Mouse (Mus musculus) intestine, embryonic 14.5 days (tissue): ENCODE data around the gene Tpte. TPM values are rescaled to one million over a fixed set of nuclear protein-coding genes. Genes with fewer than 3 reads are reported as not detected.

Experiments
- ATAC-seq: fragments of 200-750 bp; cut with Nextera tagmentation; replicated peaks from 2 replicates; pipeline ENCODE4 v1.8.0; 2017; ENCODE audit warnings: low read depth, moderate number of reproducible peaks, moderate TSS enrichment, moderate library complexity; ENCODE audit not compliant: low FRiP score, low TSS enrichment
- DNase-seq: peaks from one replicate; pipeline ENCODE4 v3.0.0-alpha.2; 2018; ENCODE audit warnings: low spot score
- H3K27ac ChIP-seq: fragments of 300-500 bp; sonication (generic); 2 replicates; pipeline ENCODE4 v1.5.1; 2014; ENCODE audit warnings: low read depth, mild to moderate bottlenecking, control low read depth
- H3K27me3 ChIP-seq: fragments of 300-500 bp; sonication (generic); replicated peaks from 2 replicates; pipeline ENCODE4 v1.6.1; 2014; ENCODE audit warnings: low read length, control low read depth; ENCODE audit not compliant: control insufficient read depth, insufficient read depth
- H3K36me3 ChIP-seq: fragments of 300-500 bp; sonication (generic); 2 replicates; pipeline ENCODE4 v1.6.1; 2014; ENCODE audit warnings: low read length, control low read depth; ENCODE audit not compliant: control insufficient read depth, insufficient read depth
- H3K4me1 ChIP-seq: fragments of 300-500 bp; sonication (generic); replicated peaks from 2 replicates; pipeline ENCODE4 v1.6.1; 2014; ENCODE audit warnings: low read length, control low read depth, mixed read lengths; ENCODE audit not compliant: control insufficient read depth, insufficient read depth
- H3K4me2 ChIP-seq: fragments of 300-500 bp; sonication (generic); 2 replicates; pipeline ENCODE4 v1.6.1; 2014; ENCODE audit warnings: low read length
- H3K4me3 ChIP-seq: fragments of 300-500 bp; sonication (generic); 2 replicates; pipeline ENCODE4 v1.5.1; 2014; ENCODE audit warnings: low read depth, low read length, control low read depth, mixed read lengths
- H3K9ac ChIP-seq: fragments of 300-500 bp; sonication (generic); 2 replicates; pipeline ENCODE4 v1.6.1; 2014; ENCODE audit warnings: mild to moderate bottlenecking, low read length
- H3K9me3 ChIP-seq: fragments of 300-500 bp; sonication (generic); 2 replicates; pipeline ENCODE4 v1.6.1; 2016; ENCODE audit warnings: low read length, control low read depth; ENCODE audit not compliant: control insufficient read depth
- WGBS: fragments of 180-500 bp; shearing (Covaris S2); extraction: QIAGEN DNeasy Blood & Tissue Kit; methylation state at CpG from one replicate; pipeline ENCODE4 v1.1.7; 2014; 5-methylcytosine and 5-hydroxymethylcytosine counted together
- polyA plus RNA-seq: library from polyadenylated mRNA; unstranded; fragments of >200 nt; fragmentation: Nextera tagmentation; extraction: Ambion mirVana; gene quantifications from 2 replicates; pipeline ENCODE4 v1.2.1, GENCODE M21; 2014

Tpte gene
- polyA plus RNA-seq, 1 experiment from 2014 or later, result not detected

DNA sequence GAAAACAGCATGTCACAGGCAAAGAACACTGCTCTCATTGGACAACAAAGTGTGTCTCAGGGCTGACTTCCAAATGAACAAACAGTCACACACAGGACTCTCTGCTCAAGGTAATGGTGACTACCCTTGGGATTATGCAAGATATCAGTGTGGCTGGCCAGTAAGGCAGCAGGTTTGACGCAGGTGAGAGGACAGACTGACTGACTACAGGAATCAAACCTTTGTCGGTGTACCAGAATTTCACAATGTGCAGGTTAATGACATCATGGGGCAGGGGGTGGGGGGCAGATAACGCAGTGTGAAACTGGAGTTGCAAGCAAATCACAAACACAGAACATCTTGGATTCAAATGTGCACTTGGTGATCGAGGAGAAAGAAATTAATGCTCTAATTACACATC lies 117.4 kb downstream of the Tpte start:
- Histone ChIP-seq H3K36me3 (no peaks in the 10 kb centered on the region), H3K9ac (no peak overlapping the region), H3K9me3 (no peaks in the 10 kb centered on the region), H3K27me3 (no peaks in the 10 kb centered on the region), H3K4me1 (peaks cover 10% of the 10 kb centered on the region; the same call in 1 of the 2 replicates), H3K4me2 (no peak overlapping the region), H3K27ac (no peak overlapping the region), H3K4me3 (no peak overlapping the region)
- no peak for ATAC-seq
- no peak for DNase-seq
- 85% methylated on average over 4 of the region's 4 CpGs for WGBS

DNA sequence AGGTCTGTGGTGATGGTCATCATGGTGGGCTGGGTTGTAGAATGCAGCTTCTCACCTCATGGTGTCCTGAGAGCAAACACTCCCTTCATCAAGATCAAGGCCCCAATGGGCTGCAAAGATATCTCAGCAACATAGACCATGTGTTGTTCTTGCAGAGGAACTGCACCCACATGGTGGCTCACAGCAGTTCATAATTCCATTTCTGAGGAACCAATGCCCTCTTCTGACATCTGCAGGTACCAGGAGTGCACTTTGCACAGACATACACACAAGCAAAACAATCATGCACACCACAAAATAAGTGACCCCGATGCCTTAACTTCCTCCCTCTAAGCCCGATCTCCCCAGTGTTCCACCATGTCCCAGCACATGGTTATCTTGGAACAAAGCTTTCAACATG lies 120.0 kb downstream of the Tpte start:
- Histone ChIP-seq H3K4me1 (peaks cover 5% of the 10 kb centered on the region; the same call in 1 of the 2 replicates), H3K4me2 (no peak overlapping the region), H3K27me3 (no peaks in the 10 kb centered on the region), H3K36me3 (no peaks in the 10 kb centered on the region), H3K9ac (no peak overlapping the region), H3K4me3 (no peak overlapping the region), H3K27ac (no peak overlapping the region), H3K9me3 (no peaks in the 10 kb centered on the region)
- WGBS, result 90% methylated on average over 2 of the region's 2 CpGs
- ATAC-seq (no peak), DNase-seq (no peak)

DNA sequence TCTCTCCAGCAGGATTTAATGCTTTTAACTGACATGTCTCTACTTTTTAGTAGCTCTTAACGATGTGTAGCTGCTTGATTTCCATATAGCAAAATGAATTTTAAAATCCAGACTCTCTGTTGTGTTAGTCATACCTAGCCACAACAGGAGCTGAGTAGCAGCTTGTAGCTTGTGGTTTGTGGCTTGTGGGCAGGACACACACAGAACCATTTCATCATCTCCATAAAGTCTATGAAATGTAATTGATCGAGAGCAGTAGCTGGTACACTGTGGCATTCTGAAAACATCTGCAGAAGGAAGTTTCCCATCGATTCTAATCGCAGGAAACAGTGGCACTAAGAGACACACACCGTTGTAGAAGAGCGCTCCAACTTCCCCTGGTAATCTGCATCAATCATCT lies 122.5 kb downstream of the Tpte start:
- Histone ChIP-seq H3K36me3 (no peaks in the 10 kb centered on the region), H3K9ac (no peak overlapping the region), H3K27me3 (no peaks in the 10 kb centered on the region), H3K9me3 (no peaks in the 10 kb centered on the region), H3K4me2 (no peak overlapping the region), H3K27ac (no peak overlapping the region), H3K4me1 (no peaks in the 10 kb centered on the region), H3K4me3 (no peak overlapping the region)
- WGBS, result 78% methylated on average over 6 of the region's 6 CpGs
- ATAC-seq, result no peak
- DNase-seq, result no peak

DNA sequence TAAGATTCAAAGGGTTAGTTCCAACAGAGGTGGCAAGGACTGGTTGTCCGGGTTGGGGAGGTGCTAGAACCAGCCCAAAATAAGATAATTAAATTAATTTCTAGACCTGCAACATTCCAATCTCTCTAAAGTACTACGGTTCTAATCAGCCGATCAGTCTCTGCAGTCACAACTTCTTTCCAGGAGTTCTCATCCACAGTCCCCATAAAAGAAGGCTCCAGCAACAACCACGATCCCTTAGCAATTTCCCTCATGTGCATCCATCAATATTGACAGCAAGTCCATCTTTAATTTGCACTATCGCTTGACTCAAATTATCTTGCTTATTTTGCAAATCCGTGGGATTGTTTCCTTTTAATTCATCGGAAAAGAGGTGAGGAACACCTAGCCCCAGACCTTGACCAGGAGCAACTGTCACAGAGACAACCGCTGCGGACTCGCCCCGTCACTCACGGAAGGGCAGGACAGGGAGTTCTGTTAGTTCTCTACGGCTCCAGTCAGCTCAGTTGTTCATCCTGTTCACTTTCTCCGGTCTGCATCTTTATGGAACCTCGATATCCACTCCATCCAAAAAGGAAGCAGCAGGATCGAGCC lies 127.5 kb downstream of the Tpte start:
- Histone ChIP-seq H3K4me3 (peak overlapping the region; percentile 78), H3K9ac (peak overlapping the region; percentile 94), H3K4me1 (peaks cover 8% of the 10 kb centered on the region), H3K27me3 (no peaks in the 10 kb centered on the region), H3K9me3 (no peaks in the 10 kb centered on the region), H3K36me3 (peaks cover 11% of the 10 kb centered on the region; the same call in 1 of the 2 replicates), H3K27ac (no peak overlapping the region), H3K4me2 (peak overlapping the region; percentile 90)
- DNase-seq (no peak), ATAC-seq (no peak; the same call in none of the 2 replicates)
- 18% methylated on average over 16 of the region's 16 CpGs for WGBS

DNA sequence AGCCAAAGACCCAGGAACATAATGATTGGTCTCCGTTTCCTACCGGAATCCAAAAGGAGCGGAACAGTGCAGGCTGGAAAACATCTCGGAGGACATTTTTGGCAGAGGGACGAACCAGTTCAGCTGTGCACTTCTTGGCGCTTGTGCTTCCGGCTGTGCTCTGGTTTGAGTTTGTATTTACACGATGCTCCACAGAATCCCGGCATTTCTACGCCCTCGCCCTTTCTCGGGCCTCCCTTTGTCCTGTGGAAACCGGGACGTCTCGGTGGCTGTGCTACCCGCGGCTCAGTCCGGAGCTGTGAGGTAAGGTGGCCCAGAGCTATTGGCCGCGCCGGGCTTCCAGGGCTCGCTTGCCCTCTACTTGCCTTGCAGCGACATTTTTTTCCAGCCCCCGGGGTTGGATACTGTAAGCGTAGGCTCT lies 128.1 kb downstream of the Tpte start, which contains the start of gene Mrps31:
Gene Mrps31 (plus strand): TSS at position 80 of the 421 bp plus-strand sequence.
- peak within 1 kb of the TSS; percentile 90 for H3K4me2 ChIP-seq
- no peaks in the 10 kb centered on the region for H3K9me3 ChIP-seq
- whole genome bisulfite sequencing, result 2% methylated on average over 25 of the region's 25 CpGs
- peak within 1 kb of the TSS; percentile 78 for H3K4me3 ChIP-seq
- H3K27ac ChIP-seq, result peak within 1 kb of the TSS; percentile 78
- peak within 1 kb of the TSS; percentile 94 for H3K9ac ChIP-seq
- H3K36me3 ChIP-seq, result peaks cover 16% of the 10 kb centered on the region; the same call in 1 of the 2 replicates
- no peaks in the 10 kb centered on the region for H3K27me3 ChIP-seq
- H3K4me1 ChIP-seq, result peaks cover 8% of the 10 kb centered on the region
- peak; percentile 96 for DNase-seq
- peak; percentile 84 for ATAC-seq

DNA sequence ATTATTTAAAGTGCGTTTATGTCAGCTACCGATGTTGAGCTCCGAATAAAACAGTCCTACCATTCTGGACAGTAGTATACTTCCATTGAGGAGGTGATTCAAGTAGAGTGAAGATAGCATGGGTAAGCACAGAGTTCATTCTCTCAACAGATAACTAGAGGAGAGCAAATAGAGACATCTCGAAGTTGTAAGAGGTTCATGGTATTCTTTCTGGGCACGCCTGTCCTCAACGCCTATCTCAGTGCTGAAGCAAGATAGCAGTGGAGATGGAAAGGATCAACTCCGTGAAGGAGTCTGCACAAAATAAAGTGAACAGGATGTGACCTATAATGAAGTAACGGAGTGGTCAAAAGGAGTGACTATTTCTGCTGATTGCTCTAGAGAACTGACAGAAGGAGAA lies 128.7 kb downstream of the Tpte start:
- 15% methylated on average over 8 of the region's 8 CpGs for WGBS
- Histone ChIP-seq H3K4me1 (peaks cover 8% of the 10 kb centered on the region), H3K27me3 (no peaks in the 10 kb centered on the region), H3K27ac (no peak overlapping the region), H3K36me3 (peaks cover 22% of the 10 kb centered on the region; the same call in 1 of the 2 replicates), H3K4me3 (peak overlapping the region; percentile 78), H3K9ac (peak overlapping the region; percentile 94), H3K9me3 (no peaks in the 10 kb centered on the region), H3K4me2 (peak overlapping the region; percentile 90)
- ATAC-seq, result no peak
- DNase-seq, result peak; percentile 50

Other genes with a start within 250 kb of the Tpte start
- 3.9 and 4.1 TPM in 2 replicates for gene Atp7b, start 223.1 kb upstream of the Tpte start, polyA plus RNA-seq
- 30.2 and 30.6 TPM in 2 replicates for gene Alg11, start 222.7 kb upstream of the Tpte start, polyA plus RNA-seq
- 0.12 and 0.24 TPM in 2 replicates for gene Nek5, start 158.4 kb upstream of the Tpte start, polyA plus RNA-seq
- gene Nek3, start 117.0 kb upstream of the Tpte start, polyA plus RNA-seq, result 4.4 and 5.6 TPM in 2 replicates
- 50.9 and 54.9 TPM in 2 replicates for gene Ckap2, start 97.6 kb upstream of the Tpte start, polyA plus RNA-seq
- 41.3 and 47.6 TPM in 2 replicates for gene Vps36, start 90.6 kb upstream of the Tpte start, polyA plus RNA-seq
- gene Thsd1, start 56.1 kb upstream of the Tpte start, polyA plus RNA-seq, result 9.1 TPM in 2 replicates
- 49.4 and 53.8 TPM in 2 replicates for gene Slc25a15, start 115.2 kb downstream of the Tpte start, polyA plus RNA-seq
- 59.8 and 62.0 TPM in 2 replicates for gene Mrps31, start 127.9 kb downstream of the Tpte start, polyA plus RNA-seq